In genomic region chr11:99281116-99281515, GRCm38 (mm10) we compare ENCODE assay signal across 37 mouse cellular contexts. TPM values are rescaled to one million over a fixed set of nuclear protein-coding genes. Genes with fewer than 3 reads are reported as not detected.
DNase-seq lines count a peak whose midpoint lies in the region; TF ChIP-seq lines count a peak whose summit lies in the region.
"Had no signal": no experiment of that assay in that cellular context is flagged by ENCODE, and none has a peak within 500 bp of the region (broad histone marks: within the 10 kb centered on the region; RNA-seq: fewer than 3 reads in every experiment).

No protein-coding gene starts in this region.

- peaks cover 38% of the 10 kb centered on the region for H3K4me1 ChIP-seq in cerebellum, adult 2 months (ENCODE audit: control insufficient read depth, insufficient read depth, low read length)
- H3K4me1 ChIP-seq: liver, embryonic 12.5 days had no signal

- peak; percentile 25 for DNase-seq in Muller cell, postnatal 12 days (ENCODE audit: inconsistent ontology term)
- DNase-seq in brain, adult 2 months (ENCODE audit: low read depth, low spot score) = peak; percentile 83
- peak; percentile 55 to 73 for DNase-seq in cerebellum, adult 2 months
- peak; percentile 42 to 45 for DNase-seq in cerebellum, postnatal 14 days
- no peak for DNase-seq in kidney, adult 9 months
- DNase-seq in spleen, postnatal 36 days (ENCODE audit: low spot score in 2 of 2) = no peak
- DNase-seq in spleen, adult 12 weeks (ENCODE audit: low spot score) = no peak
- DNase-seq: adrenal gland, adult 8-10 months; B cell, adult 2 months; gastrocnemius, adult 2 months; gastrocnemius, postnatal 36 days; heart, adult 18-20 months; kidney, adult 18-20 months; kidney, postnatal 36 days; left cerebral cortex, postnatal 4 days; liver, postnatal 0 days; lung, postnatal 4 days; right cerebral cortex, postnatal 25 days; spleen, adult 18-20 months; thymus, adult 18-20 months; thymus, postnatal 25 days had no signal

- no peak for TF ChIP-seq POLR2A in cerebellum, adult 2 months (IDR thresholded peaks at IDR 0.05; ENCODE audit: borderline replicate concordance, insufficient read depth, low read length)

- peak overlapping the region; percentile 22 for H3K4me3 ChIP-seq in cerebellum, adult 2 months (replicated peaks; ENCODE audit: insufficient read depth, low read depth, low read length)
- H3K4me3 ChIP-seq: erythroblast, embryonic 14.5 days; gastrocnemius, adult 2 months; hindbrain, embryonic 15.5 days; layer of hippocampus, adult 2 months; liver, embryonic 12.5 days; midbrain, embryonic 13.5 days; neural tube, embryonic 13.5 days had no signal

- H3K27ac ChIP-seq in cerebellum, adult 2 months (ENCODE audit: insufficient read depth, low read length) = peak overlapping the region; percentile 72
- H3K27ac ChIP-seq: gastrocnemius, adult 2 months; hindbrain, embryonic 15.5 days; layer of hippocampus, adult 2 months; liver, embryonic 12.5 days; midbrain, embryonic 13.5 days; neural tube, embryonic 13.5 days; stomach, postnatal 0 days had no signal

- no peak for TF ChIP-seq CTCF in cerebellum, adult 2 months (IDR thresholded peaks at IDR 0.05; ENCODE audit: borderline replicate concordance, insufficient read depth, low read depth, low read length)

- WGBS in cerebellum, adult 2 months = 11% methylated on average over 9 of the region's 9 CpGs

- no peaks in the 10 kb centered on the region for H3K27me3 ChIP-seq in cerebellum, adult 2 months (ENCODE audit: control insufficient read depth, insufficient read depth, low read length)
- H3K27me3 ChIP-seq: hindbrain, embryonic 15.5 days; liver, embryonic 12.5 days; midbrain, embryonic 13.5 days; neural tube, embryonic 13.5 days had no signal

RNA-seq across cellular contexts. Expression of gene Krt24, which starts 3.9 kb away (rescaled TPM):
- 0.44 and 0.65 TPM in 2 replicates for polyA plus RNA-seq in cerebellum, adult 2 months (2012; rRNA removed)
- polyA plus RNA-seq: activated CD4-positive, CD25-positive, alpha-beta regulatory T cell, adult 4 months; cortical plate, adult 2 months; erythroblast, embryonic 14.5 days; forebrain, embryonic 11.5 days; heart, embryonic 11.5 days; heart, embryonic 16.5 days; inflammation-experienced regulatory T-cells, adult 6 months; kidney, embryonic 16.5 days; liver, embryonic 12.5 days; liver, postnatal 0 days; lung, postnatal 0 days; midbrain, embryonic 13.5 days; stomach, postnatal 0 days had no signal

RNA-seq across cellular contexts. Expression of gene Krt222, which starts 37.2 kb away (rescaled TPM):
- 37.8 and 39.9 TPM in 2 replicates for polyA plus RNA-seq in cerebellum, adult 2 months (2012; rRNA removed)

RNA-seq across cellular contexts. Expression of gene Krt25, which starts 41.6 kb away (rescaled TPM):
- polyA plus RNA-seq in cerebellum, adult 2 months (2012; rRNA removed) = 7.0 and 7.2 TPM in 2 replicates
- polyA plus RNA-seq: activated CD4-positive, CD25-positive, alpha-beta regulatory T cell, adult 4 months; erythroblast, embryonic 14.5 days; forebrain, embryonic 11.5 days; heart, embryonic 11.5 days; inflammation-experienced regulatory T-cells, adult 6 months; kidney, embryonic 16.5 days; limb, embryonic 14.5 days; liver, embryonic 12.5 days; midbrain, embryonic 13.5 days had no signal

RNA-seq across cellular contexts. Expression of gene Smarce1, which starts 50.3 kb away (rescaled TPM):
- polyA plus RNA-seq in cerebellum, adult 2 months (2012; rRNA removed) = 63.3 and 67.1 TPM in 2 replicates

RNA-seq across cellular contexts. Expression of gene Krt26, which starts 56.6 kb away (rescaled TPM):
- 0.14 and 0.15 TPM in 2 replicates for polyA plus RNA-seq in cerebellum, adult 2 months (2012; rRNA removed)
- polyA plus RNA-seq: activated CD4-positive, CD25-positive, alpha-beta regulatory T cell, adult 4 months; erythroblast, embryonic 14.5 days; forebrain, embryonic 11.5 days; heart, embryonic 11.5 days; heart, embryonic 16.5 days; inflammation-experienced regulatory T-cells, adult 6 months; kidney, embryonic 16.5 days; limb, embryonic 14.5 days; liver, embryonic 12.5 days; liver, postnatal 0 days; lung, postnatal 0 days; stomach, postnatal 0 days had no signal

Comparison
In these comparisons a context has a peak if more than half of its experiments do, and no peak if none do; other contexts are left out.
1. DNase-seq: peak in Muller cell, postnatal 12 days (single experiment), brain, adult 2 months (single experiment), cerebellum, adult 2 months (2 of 2) and cerebellum, postnatal 14 days (2 of 2); none in kidney, adult 9 months (single experiment), spleen, postnatal 36 days (0 of 2) and spleen, adult 12 weeks (single experiment).